Mouse (Mus musculus) stomach, postnatal 0 days (tissue): ENCODE measurements around the gene Zbtb8a. TPM values are rescaled to one million over a fixed set of nuclear protein-coding genes. Genes with fewer than 3 reads are reported as not detected.

ENCODE experiments used
- ATAC-seq: fragments of 200-750 bp; cut with Nextera tagmentation; 2 replicates; pipeline ENCODE4 v1.8.0; 2017; ENCODE audit not compliant: low FRiP score, low TSS enrichment
- DNase-seq: peaks from one replicate; pipeline ENCODE4 v3.0.0-alpha.2; 2016; ENCODE audit warnings: low spot score
- H3K27ac ChIP-seq: fragments of 300-500 bp; sonication (generic); replicated peaks from 2 replicates; pipeline ENCODE4 v1.5.1; 2014; ENCODE audit warnings: mild to moderate bottlenecking, control low read depth
- H3K27me3 ChIP-seq: fragments of 300-500 bp; sonication (generic); 2 replicates; pipeline ENCODE4 v1.6.1; 2014; ENCODE audit warnings: low read length; ENCODE audit not compliant: control insufficient read depth, insufficient read depth
- H3K36me3 ChIP-seq: fragments of 300-500 bp; sonication (generic); 2 replicates; pipeline ENCODE4 v1.6.1; 2014; ENCODE audit warnings: low read length, mixed read lengths; ENCODE audit not compliant: control insufficient read depth, insufficient read depth
- H3K4me1 ChIP-seq: fragments of 300-500 bp; sonication (generic); replicated peaks from 2 replicates; pipeline ENCODE4 v1.6.1; 2014; ENCODE audit warnings: antibody characterized with exemption; ENCODE audit not compliant: control insufficient read depth, insufficient read depth
- H3K4me2 ChIP-seq: fragments of 300-500 bp; sonication (generic); replicated peaks from 2 replicates; pipeline ENCODE4 v1.6.1; 2014; ENCODE audit warnings: low read depth, mild to moderate bottlenecking, control low read depth, moderate library complexity
- H3K4me3 ChIP-seq: fragments of 300-500 bp; sonication (generic); 2 replicates; pipeline ENCODE4 v1.5.1; 2014; ENCODE audit warnings: low read depth, low read length, control low read depth
- H3K9ac ChIP-seq: fragments of 300-500 bp; sonication (generic); 2 replicates; pipeline ENCODE4 v1.6.1; 2014; ENCODE audit warnings: mild to moderate bottlenecking, low read length, control low read depth, mixed read lengths
- H3K9me3 ChIP-seq: fragments of 300-500 bp; sonication (generic); 2 replicates; pipeline ENCODE4 v1.6.1; 2016; ENCODE audit warnings: low read length; ENCODE audit not compliant: control insufficient read depth
- CTCF ChIP-seq: IDR thresholded peaks from 2 replicates; pipeline ENCODE4 v1.5.1; 2016; ENCODE audit warnings: antibody characterized with exemption, low read depth, mild to moderate bottlenecking, moderate library complexity
- EP300 ChIP-seq: optimal IDR thresholded peaks from 2 replicates; pipeline ENCODE3; 2016; ENCODE audit warnings: antibody characterized with exemption
- WGBS: fragments of 180-500 bp; shearing (Covaris S2); extraction: QIAGEN DNeasy Blood & Tissue Kit; methylation state at CpG from one replicate; pipeline ENCODE4 v1.1.7; 2014; 5-methylcytosine and 5-hydroxymethylcytosine counted together
- polyA plus RNA-seq: library from polyadenylated mRNA; unstranded; fragments of >200 nt; fragmentation: Nextera tagmentation; extraction: Ambion mirVana; gene quantifications from 2 replicates; pipeline ENCODE4 v1.2.1, GENCODE M21; 2015

The Zbtb8a gene
- polyA plus RNA-seq, 1 experiment from 2014 or later = 12.2 TPM

DNA sequence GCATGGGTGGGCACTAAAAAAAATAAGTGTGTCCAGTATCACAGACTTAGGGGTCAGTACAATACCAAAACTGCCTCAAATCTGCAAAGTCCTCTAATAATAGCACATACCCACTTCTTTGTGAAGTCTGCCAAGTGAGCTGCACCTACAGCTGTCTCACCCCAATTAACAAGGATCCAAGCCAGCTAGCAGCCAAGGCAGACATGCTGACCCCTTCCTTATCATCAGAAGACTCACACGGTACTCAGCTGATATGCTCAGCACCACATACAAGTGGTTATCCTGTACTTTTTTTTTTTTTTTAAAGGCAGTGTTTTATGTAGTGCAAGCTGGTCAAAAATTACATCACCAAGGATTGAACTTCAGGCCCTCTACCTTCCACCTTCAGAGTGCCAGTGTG, 73.6 kb downstream of the Zbtb8a start:
- no peak overlapping the region for H3K27ac ChIP-seq
- H3K27me3 ChIP-seq = no peaks in the 10 kb centered on the region
- no peak for TF ChIP-seq EP300
- TF ChIP-seq CTCF = no peak
- no peak for ATAC-seq
- no peaks in the 10 kb centered on the region for H3K4me1 ChIP-seq
- H3K4me2 ChIP-seq = no peak overlapping the region
- H3K4me3 ChIP-seq = no peak overlapping the region
- no peaks in the 10 kb centered on the region for H3K9me3 ChIP-seq
- H3K9ac ChIP-seq = no peak overlapping the region
- no peak for DNase-seq
- WGBS = 33% methylated on average over 1 of the region's 1 CpGs
- H3K36me3 ChIP-seq = peaks cover 11% of the 10 kb centered on the region

DNA sequence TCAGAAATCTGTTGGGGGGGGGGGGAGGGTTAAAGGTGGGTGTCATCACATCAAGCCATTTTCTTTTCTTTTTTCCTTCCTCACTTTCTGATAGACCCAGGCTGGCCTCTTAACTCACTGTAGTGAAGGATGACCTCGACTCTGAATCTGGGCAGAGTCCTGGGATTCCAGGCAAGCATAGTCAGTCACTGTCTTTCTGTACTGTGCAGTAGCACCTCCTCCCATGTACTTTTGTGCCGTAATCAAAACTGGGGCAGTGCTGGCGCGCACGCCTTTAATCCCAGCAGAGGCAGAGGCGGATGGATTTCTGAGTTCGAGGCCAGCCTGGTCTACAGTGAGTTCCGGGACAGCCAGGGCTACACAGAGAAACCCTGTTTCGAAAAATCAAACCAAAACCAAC, 74.1 kb downstream of the Zbtb8a start:
- Histone ChIP-seq H3K27me3 (no peaks in the 10 kb centered on the region), H3K9me3 (no peaks in the 10 kb centered on the region), H3K4me2 (no peak overlapping the region), H3K9ac (no peak overlapping the region), H3K36me3 (peaks cover 11% of the 10 kb centered on the region), H3K4me1 (no peaks in the 10 kb centered on the region), H3K4me3 (no peak overlapping the region), H3K27ac (no peak overlapping the region)
- DNase-seq (no peak), ATAC-seq (peak; percentile 51)
- TF ChIP-seq CTCF (no peak), EP300 (no peak)
- WGBS = 81% methylated on average over 9 of the region's 9 CpGs

Other genes starting within 250 kb of the Zbtb8a start
- gene Fndc5, start 241.1 kb downstream of the Zbtb8a start, polyA plus RNA-seq = 2.0 and 2.4 TPM in 2 replicates
- 3.7 and 4.5 TPM in 2 replicates for gene S100pbp, start 188.4 kb downstream of the Zbtb8a start, polyA plus RNA-seq
- 41.3 and 44.2 TPM in 2 replicates for gene Yars, start 188.4 kb downstream of the Zbtb8a start, polyA plus RNA-seq
- 9.6 and 10.3 TPM in 2 replicates for gene C77080, start 116.7 kb downstream of the Zbtb8a start, polyA plus RNA-seq
- 2.9 and 3.2 TPM in 2 replicates for gene Sync, start 90.5 kb downstream of the Zbtb8a start, polyA plus RNA-seq
- 149 and 153 TPM in 2 replicates for gene Rbbp4, start 42.7 kb downstream of the Zbtb8a start, polyA plus RNA-seq
- 41.7 and 42.5 TPM in 2 replicates for gene Zbtb8os, start 42.4 kb downstream of the Zbtb8a start, polyA plus RNA-seq
- gene Zbtb8b, start 62.7 kb upstream of the Zbtb8a start, polyA plus RNA-seq = 0.68 and 0.72 TPM in 2 replicates
- gene Bsdc1, start 83.5 kb upstream of the Zbtb8a start, polyA plus RNA-seq = 16.7 and 17.9 TPM in 2 replicates
- 0.07 TPM in 1 of 2 replicates, not detected in the other for gene Tssk3, start 112.9 kb upstream of the Zbtb8a start, polyA plus RNA-seq
- 0.36 and 0.44 TPM in 2 replicates for gene Fam229a, start 113.1 kb upstream of the Zbtb8a start, polyA plus RNA-seq
- 153 and 174 TPM in 2 replicates for gene Marcksl1, start 135.5 kb upstream of the Zbtb8a start, polyA plus RNA-seq
- gene Hdac1, start 164.6 kb upstream of the Zbtb8a start, polyA plus RNA-seq = 110 TPM in 2 replicates
- gene Lck, start 195.5 kb upstream of the Zbtb8a start, polyA plus RNA-seq = 1.7 and 1.9 TPM in 2 replicates
- gene Fam167b, start 200.4 kb upstream of the Zbtb8a start, polyA plus RNA-seq = 1.2 and 1.9 TPM in 2 replicates
- gene Eif3i, start 222.5 kb upstream of the Zbtb8a start, polyA plus RNA-seq = 222 and 230 TPM in 2 replicates
- gene Tmem234, start 222.6 kb upstream of the Zbtb8a start, polyA plus RNA-seq = 168 and 169 TPM in 2 replicates
- 0.65 and 0.75 TPM in 2 replicates for gene Dcdc2b, start 236.1 kb upstream of the Zbtb8a start, polyA plus RNA-seq
- 15.8 and 16.1 TPM in 2 replicates for gene Iqcc, start 241.0 kb upstream of the Zbtb8a start, polyA plus RNA-seq
- 34.2 and 40.2 TPM in 2 replicates for gene Ccdc28b, start 245.8 kb upstream of the Zbtb8a start, polyA plus RNA-seq